Mouse (Mus musculus) spleen, embryonic (tissue): ENCODE data around the gene Siae.

Experiments
- CTCF ChIA-PET: fragments of 350-600 bp; sonication (Branson Sonifier 250); formaldehyde crosslinking; loops from one replicate; lab custom pipeline; 2022; lab: Charles Lee

Siae gene

DNA sequence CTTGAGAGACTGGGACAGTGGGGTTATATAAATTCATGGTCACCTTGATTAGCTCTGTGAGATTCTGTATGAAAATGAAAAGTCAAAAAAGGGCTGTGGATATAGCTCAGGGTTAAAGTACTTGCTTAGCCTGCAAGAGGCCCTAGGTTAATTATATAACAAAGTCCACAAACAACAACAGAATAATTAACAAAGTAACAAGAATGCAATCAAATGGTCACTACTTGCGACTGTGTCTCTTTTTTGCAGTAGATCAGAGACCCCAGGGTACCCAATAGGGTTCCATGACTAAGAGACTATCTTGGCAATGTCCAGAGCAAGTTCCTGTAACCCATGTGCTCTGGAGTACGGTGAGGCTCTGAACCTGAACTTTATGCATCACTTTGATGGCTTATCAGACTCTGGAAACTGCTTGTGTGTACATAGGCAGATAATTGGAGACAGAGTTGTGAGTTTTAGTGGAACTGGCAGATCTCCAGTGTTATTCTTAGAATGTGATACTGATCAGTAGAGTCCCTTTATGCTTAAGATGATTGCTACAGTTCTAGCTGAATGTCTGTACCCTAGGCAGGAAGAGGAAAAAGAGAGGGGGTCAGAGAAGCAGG is 13.8 kb downstream of the Siae start:
- CTCF ChIA-PET, result interaction anchor here (0.6 kb wide), 1 partner anchor 620 kb away, joined by 7 read pairs; no protein-coding TSS in a partner anchor

DNA sequence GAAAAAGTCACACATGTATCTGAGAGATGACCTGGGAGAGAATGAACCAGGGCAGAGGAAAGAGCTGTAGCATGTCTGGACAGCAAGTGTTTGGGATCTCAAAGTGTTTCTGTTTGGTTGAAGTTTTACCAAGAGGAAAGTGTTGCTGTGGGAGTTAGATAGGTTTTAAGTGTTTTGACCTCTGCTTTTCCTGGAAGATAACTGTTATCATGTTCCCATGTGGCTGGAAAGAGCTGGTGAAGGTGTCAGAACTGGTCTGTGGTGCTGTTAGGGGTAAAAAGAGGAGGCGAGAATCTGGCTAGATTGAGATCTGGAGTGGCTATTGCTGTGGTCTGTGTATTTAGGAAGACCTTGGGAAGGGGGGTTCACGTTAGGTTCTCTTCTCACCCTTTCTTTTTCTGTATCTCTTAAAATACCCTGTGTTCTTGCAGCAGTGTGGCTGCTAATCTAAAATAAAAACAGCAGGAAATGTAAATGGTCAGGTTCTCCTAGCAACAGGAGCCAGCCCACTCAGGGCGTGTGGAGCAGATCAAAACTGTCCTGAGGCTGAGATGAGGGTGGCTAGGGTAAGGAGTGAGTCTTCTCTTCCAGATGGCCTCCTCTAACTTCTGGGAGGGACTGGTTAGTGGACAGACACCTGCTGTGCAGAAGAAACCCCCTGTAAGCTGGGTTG is 16.8 kb downstream of the Siae start:
- CTCF ChIA-PET, result no interaction called here

DNA sequence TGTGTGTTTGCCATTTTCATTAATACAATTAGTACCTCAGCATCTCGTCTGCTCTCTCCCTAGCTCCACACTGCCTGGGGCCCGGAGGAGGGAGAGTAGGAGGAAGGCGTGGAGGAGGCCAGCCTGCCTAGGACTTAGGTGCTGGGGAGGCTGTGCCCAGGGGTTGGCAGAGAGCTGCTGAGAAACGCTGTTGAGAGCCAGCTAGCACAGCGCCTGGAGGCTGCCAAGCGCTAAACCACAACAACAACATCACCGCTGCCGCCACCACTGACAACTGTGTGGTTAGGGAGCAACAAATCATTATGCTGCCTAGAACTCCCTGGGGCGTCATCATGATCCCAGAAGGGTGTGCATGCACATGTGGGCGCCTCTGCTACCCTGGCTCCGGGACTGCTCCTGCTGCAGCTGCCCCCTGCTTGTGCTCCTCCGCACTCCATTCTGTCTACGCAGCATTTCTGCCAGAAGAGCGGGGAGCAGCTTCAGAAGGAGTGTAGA is 21.0 kb downstream of the Siae start:
- CTCF ChIA-PET, result interaction anchor here (0.9 kb wide), 1 partner anchor 17 kb away, joined by 4 read pairs; no protein-coding TSS in a partner anchor

DNA sequence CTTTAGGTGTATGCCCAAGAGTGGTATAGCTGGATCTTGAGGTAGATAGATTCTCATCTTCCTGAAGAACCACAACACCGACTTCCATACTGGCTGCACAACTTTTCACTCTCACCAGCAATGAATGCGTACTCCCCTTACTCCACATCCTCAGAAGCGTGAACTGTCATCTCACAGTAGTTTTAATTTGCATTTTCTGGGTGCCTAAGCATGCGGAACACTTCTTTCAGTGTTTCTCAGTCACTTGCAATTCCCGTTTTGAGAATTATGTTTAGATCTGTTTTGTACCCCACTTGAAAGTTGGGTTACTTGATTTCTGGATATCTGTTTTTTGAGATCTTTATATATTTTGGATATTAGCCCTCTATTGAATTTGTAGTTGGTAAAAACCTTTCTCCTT is 28.1 kb downstream of the Siae start:
- CTCF ChIA-PET, result no interaction called here

DNA sequence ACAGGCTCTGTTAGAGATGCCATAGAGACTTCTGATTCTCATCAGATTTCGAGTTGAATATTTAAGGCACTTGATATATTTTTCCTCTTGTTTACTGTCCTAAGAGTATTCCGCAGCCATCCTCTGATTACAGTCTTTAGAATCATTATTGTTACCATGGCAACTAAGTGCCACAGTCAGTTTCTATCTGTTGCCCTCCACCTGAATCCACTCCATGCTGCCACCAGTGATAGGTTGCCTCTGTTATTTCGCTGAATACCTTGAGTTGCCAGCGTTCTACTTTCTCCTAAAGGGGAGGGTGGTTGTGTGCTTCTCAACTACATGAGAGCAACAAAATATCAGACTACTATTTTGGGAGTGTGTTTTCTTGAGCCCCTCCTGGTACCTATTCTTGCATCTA is 31.2 kb downstream of the Siae start:
- CTCF ChIA-PET, result no interaction called here

DNA sequence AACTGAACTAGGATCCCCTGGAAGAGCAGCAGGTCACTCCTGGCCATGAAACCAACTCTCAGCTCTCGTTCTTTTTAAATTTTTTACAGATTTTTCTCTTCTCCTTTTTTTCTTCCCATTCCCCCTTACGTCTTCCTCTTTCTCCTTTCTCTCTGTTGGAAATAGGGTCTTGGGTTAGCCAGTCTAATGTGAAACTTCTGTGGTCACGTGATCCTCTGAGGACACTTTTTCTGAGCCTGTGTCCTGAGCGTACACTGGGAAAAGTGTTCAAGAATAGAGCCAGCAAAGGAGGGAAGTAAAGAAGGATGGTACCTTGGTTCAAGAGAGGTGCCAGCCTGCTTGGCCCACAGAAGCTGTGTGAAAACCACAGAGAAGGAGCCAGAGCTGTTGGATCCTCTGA is 34.9 kb downstream of the Siae start:
- CTCF ChIA-PET, result no interaction called here

DNA sequence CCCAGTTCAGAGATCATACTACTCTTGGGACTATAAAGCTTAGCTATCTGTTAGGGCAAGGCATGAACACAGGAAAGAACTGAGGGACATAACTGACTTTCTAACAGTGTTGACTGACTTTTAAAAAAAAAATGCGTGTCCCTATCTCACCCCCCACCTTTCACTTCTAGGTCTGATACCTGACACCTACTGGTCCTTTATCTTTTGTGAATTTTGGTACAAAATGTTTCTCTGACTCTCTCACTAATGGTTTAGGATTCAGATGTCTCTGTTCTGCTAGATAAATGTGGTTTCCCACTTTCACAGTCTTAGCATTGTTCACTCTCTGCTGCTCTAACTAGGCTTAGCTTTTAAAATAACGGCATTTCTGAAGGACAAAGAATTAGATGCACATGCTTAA is 36.5 kb downstream of the Siae start:
- CTCF ChIA-PET, result no interaction called here

DNA sequence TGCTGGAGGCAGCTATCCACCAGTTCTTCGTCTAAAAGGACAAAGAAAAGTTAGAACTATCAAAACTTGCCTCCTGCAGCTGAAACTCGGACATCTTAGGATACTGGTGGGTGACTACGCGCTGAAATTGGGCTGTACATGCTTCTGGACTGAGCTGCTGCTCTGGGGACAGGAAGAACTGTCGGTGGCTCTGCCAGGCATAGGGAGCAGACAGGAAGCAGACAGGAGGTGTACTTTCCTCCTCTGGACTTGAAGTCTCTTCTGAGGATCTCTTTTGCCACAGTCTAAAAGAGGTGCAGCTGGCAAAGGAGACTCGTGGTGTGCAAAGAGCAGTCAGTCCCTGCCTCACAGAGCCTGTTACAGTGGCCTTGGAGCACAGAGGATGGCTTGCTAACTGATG is 37.1 kb downstream of the Siae start:
- CTCF ChIA-PET, result no interaction called here

DNA sequence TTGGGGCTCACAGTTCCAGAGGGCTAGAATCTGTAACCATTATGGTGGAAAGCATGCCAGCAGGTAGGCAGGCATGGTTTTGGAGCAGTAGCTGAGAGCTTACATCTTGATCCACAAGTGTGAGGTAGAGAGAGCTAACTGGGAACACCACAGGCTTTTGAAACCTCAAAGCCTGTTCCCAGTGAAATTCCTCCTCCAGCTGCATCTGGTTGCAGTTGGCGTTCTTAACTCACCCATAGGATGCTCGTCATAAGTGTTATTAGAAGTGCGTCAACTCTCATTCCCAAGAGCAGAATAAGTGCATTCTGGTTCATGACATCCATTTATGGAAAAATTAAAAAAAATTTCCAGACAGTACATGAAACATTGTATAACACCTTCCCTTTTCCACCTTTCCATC is 38.2 kb downstream of the Siae start:
- CTCF ChIA-PET, result no interaction called here

DNA sequence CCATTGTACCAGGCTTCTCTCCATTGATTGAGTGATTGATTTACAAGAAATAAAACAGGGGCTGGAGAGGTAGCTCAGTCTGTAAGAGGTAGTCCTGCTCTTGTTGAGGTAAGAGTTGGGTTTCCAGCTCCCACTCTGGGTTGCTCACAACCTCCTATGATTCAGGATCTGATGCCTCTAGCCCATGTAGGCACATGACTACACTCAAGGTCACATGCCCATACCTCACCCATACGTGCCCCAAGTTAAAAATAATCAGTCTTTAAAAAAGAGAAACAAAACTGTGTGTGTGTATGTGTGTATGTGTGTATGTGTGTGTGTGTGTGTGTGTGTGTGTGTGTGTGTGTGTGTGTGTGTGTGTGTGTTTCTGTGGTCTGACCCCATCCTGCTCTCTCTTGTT is 40.1 kb downstream of the Siae start:
- CTCF ChIA-PET, result no interaction called here

DNA sequence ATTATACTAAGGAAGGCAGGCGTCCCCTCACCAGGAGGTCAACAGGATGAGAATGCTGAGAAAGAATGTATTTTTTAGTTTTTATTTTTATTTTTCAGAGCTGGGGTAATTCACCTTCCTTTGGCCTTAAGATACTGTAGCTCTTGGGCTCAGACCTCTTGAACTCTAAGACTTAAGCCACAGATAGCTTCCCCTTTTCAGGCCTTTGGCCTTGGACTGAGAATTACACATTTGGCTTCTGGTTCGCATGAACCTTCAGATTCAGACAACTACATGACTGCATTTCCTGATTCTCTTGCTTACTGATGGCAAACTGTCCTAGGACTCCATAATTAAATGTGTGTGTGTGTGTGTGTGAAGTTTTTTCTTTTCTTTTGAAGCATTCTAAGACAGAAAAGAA is 43.1 kb downstream of the Siae start:
- CTCF ChIA-PET, result no interaction called here

DNA sequence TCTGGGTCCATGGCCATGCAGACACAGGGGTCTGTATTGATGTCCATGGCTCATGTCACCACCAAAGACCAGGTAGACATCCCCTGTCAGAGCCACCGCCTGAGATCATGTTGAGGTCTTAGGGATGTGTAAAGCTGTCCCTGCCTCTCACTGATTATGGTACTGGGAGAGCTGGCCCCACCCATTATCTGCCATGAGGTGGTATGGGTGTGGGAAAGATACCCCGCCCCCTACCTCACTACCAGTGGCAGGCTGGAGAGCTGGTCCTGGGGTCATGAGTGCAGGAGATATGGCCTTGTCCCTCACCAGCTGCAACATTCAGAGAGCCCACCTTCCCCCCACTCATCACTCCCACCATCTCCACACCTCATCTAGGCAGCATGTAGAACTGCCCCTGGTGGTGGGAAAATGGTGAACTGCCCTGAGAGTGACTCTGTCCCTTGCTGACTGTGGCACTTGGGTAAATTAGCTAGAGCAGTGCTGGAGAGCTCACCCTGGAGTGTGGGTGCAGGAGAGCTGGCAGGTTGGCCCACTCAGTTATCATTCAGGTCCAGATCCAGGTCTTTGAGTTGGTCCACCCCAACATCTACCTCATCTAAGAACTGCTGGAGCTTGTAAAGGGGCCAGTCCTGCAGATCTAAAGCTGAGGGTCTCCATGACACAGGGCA is 45.2 kb downstream of the Siae start:
- CTCF ChIA-PET, result no interaction called here

DNA sequence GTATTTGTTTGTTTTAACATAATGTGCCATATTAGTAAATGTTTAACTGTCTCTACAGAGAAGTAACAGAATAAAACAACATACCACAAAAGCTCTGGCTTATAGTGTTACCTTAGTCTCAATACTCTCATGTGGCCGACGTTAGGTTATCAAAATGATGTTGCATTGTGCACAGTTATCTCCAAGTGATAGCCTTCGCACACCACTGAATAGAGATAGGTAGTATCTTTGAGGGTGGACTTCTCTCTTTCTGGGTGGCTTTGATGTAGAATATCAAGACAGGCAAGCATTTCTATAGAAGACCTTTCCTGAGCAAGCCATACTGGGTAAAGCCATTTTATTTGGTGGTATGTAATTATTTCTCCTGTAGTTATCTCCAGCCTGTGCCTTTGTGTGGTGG is 49.6 kb downstream of the Siae start:
- CTCF ChIA-PET, result no interaction called here

DNA sequence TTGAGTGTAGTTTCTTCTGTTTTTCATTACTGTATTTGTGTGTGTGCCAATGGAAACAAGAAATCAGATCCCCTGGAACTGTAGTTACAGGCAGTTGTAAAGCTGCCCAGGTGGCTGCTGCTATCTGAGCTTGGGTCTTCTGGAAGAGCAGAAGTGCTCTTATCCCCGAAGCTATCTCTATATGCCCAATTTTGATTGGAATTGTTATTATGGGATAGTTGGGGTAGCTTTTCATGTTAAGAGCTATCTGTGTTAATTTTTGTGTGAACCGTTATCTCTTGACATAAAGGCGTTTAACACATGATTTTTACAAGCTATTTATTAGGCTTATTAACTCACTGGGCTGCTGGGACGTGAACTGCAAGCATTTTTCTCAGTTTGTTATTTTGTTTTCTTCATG is 54.1 kb downstream of the Siae start:
- CTCF ChIA-PET, result no interaction called here

DNA sequence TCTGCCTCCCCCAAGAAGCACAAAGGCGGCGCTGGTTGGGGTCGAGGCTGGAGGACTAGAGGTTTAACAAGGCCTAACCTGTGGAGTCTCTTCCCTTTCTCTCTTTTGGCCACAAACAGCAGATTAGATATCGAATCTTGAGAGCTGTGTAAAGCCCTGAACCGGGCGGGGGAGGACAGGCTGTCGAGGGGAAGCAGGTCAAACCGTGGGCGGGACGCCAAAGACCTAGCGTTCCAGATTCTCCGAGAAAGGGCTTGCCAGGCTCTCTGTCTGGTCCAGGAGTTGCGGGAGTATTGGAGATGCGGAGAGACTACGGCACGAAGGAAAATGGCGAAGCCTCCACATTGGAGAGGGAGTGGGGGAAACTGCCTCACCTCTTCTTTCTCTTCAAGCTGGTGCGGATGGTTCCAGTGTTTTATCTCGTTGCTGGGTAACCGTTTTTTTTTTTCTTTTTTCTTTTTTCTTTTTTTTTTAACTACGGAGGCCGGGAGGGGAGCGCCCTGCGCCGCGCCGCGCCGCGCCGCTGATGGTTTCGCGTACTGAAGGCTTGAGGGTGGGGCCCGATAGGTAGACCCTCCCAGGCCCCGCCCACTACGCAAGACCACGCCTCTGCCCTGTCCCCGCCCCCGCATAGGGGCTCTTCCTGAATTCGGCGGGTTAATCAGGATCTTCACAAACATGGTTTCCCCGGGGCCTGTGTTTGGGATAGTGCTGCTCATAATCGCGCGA is 57.8 kb downstream of the Siae start, which contains the start of gene Spa17:
Gene Spa17, minus strand, starts transcription at position 541 of the 729 bp plus-strand sequence.
- CTCF ChIA-PET, result no interaction called here

DNA sequence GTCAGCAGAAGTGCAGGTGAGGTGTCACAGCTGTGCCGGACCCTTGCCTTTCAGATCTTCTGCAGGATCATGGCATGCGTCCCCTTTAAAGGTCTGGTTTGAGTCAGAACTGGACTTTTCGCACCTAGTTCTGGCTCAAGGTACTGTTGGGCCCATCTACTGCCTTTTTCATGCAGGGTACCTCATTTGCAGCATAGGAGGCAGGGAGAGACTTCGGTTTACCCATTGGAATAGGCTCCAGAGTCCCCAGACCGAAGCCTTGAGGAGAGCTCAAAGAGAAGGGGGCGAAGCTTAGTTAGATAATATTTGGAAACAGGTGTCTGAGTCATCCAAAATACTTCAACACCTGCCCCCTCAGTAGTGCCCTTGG is 58.4 kb downstream of the Siae start:
- CTCF ChIA-PET, result no interaction called here

DNA sequence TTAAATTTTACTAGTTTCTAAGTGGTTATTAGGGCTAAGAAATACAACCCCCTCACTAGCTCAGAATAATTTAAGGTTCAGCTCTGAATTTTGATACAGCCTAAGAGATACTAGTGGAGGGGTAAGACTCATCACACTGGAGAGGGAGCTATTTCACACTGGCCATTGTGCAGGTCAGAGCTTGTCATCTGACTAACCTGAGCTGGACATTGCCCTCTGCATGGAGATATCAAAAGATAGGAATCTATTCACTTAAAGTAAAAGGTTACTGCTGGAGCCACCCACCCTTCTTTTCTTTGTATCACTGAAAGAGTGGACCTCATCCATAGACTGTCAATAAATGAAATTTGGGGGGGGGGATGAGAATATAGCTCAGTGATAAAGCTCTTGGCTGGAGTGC is 58.8 kb downstream of the Siae start:
- CTCF ChIA-PET, result interaction anchor here (0.9 kb wide), 1 partner anchor 150 kb away, joined by 3 read pairs; no protein-coding TSS in a partner anchor

DNA sequence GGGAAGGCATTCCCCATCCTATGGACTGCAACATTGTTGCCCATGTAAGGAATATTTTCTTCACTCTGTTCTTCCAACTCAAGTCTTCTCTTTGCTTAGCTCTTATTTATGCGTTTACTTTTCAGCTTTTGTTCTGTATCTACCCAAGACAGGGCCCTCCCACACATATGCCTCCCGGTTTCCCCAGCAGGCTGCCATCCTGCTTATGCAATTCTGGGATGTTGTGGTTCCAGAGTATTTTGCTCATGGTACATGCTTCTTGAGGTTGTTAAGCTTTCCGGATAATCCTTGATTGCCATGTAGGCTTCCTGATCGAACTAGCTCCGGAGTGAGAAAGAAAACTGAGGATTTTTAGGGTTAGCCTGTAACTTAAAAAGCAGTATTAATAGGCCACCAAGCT is 59.7 kb downstream of the Siae start:
- CTCF ChIA-PET, result interaction anchor here (0.5 to 0.8 kb wide), 3 partner anchors 11 to 130 kb away, joined by 3 to 4 read pairs (median 3); no protein-coding TSS in a partner anchor

DNA sequence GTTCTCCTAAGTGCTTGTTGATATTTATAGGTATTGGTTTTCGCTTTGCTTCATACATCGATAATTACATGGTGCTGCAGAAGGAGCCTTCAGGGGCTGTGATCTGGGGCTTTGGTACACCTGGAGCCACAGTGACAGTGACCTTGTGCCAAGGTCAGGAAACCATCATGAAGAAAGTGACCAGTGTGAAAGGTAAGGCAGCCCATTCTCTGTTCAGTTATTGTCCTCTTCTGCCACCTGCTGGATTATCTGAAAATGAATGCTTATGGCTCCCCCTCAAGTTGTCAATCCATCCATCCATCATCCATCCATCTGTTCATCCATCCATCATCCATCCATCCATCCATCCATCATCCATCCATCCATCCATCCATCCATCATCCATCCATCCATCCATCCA is 61.3 kb downstream of the Siae start:
- CTCF ChIA-PET, result no interaction called here

DNA sequence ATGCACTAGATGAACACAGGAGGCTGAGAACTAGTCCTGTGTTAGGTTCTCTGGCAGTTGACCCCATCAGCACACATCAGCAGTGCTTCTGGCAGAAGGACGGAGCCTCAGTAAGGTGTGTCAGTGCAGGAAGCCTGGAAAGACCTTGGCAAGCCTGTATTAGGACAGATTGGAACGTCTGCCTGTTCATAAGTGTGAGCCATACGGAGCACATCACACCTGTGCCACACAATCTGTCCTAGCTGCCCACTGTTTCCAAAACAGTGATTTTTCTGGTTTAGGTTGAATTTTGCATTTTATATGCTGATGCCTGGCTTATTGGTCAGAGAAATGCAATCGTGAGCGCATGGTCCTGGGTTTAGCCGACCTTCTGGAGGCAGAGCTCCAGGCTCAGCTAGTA is 65.8 kb downstream of the Siae start:
- CTCF ChIA-PET, result no interaction called here

DNA sequence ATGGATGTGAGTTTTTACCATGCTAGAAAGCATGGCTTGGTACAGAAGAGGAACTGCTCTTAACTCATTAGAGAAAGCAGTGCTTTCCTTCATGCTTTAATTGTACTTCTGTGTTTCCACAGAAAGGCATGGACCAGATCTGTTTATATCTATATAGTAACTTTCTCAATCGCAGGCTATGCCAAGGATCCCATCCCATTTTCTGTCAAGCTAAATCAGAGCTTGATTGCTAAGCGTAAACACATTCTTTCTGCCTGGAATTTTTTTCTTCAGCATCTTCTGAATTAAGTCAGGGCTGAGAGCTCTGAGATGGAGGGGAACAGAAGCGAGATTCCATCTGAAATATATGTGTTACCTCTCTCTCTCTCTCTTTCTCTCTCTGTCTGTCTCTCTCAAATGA is 68.5 kb downstream of the Siae start:
- CTCF ChIA-PET, result no interaction called here

DNA sequence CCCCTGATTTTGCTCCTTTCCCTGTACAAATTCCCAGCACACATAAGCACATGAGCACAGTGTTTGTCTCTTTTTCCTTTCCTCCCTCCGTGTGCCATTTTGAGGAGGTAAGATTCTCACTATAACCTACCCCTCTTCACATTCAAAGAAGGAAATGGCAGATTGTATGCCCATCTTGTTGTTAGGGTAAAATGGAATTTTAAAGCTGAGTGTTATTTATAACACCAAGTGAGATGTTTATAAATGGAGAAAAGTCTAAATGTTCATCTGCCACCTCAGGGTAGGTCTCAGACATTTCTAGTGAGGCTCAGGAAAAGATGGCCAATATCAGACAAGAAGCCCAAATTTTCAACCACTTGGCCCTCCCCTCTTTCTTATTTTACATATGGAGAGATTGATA is 69.0 kb downstream of the Siae start:
- CTCF ChIA-PET, result no interaction called here
